Mouse (Mus musculus) neural tube, embryonic 11.5 days (tissue): ENCODE measurements around the gene Krtap12-1. TPM values are rescaled to one million over a fixed set of nuclear protein-coding genes. Genes with fewer than 3 reads are reported as not detected.
"Not testable (repeated sequence)": the region's sequence is repeated elsewhere in the genome, so short reads cannot be mapped to it uniquely, and the experiment has no call there.

Experiments used
- ATAC-seq: fragments of 200-750 bp; cut with Nextera tagmentation; 2 replicates; pipeline ENCODE4 v1.8.0; 2017; ENCODE audit warnings: moderate number of reproducible peaks, mild to moderate bottlenecking, moderate TSS enrichment, moderate library complexity; ENCODE audit not compliant: insufficient read depth, low FRiP score, low TSS enrichment
- DNase-seq: peaks from one replicate; pipeline ENCODE4 v3.0.0-alpha.2; 2015; ENCODE audit warnings: low spot score
- H3K27ac ChIP-seq: fragments of 300-500 bp; sonication (generic); 2 replicates; pipeline ENCODE4 v1.5.1; 2014; ENCODE audit warnings: low read depth, mild to moderate bottlenecking, low read length
- H3K27me3 ChIP-seq: fragments of 300-500 bp; sonication (generic); 2 replicates; pipeline ENCODE4 v1.6.1; 2014; ENCODE audit warnings: mild to moderate bottlenecking, low read length, mixed read lengths; ENCODE audit not compliant: control insufficient read depth, insufficient read depth
- H3K36me3 ChIP-seq: fragments of 300-500 bp; sonication (generic); 2 replicates; pipeline ENCODE4 v1.6.1; 2014; ENCODE audit warnings: mild to moderate bottlenecking, low read length, moderate library complexity, mixed read lengths; ENCODE audit not compliant: control insufficient read depth, insufficient read depth
- H3K4me1 ChIP-seq: fragments of 300-500 bp; sonication (generic); 2 replicates; pipeline ENCODE4 v1.6.1; 2014; ENCODE audit warnings: low read length, mixed read lengths; ENCODE audit not compliant: control insufficient read depth, insufficient read depth
- H3K4me2 ChIP-seq: fragments of 300-500 bp; sonication (generic); 2 replicates; pipeline ENCODE4 v1.6.1; 2014; ENCODE audit warnings: low read depth, mild to moderate bottlenecking, moderate library complexity
- H3K4me3 ChIP-seq: fragments of 300-500 bp; sonication (generic); 2 replicates; pipeline ENCODE4 v1.5.1; 2014; ENCODE audit warnings: low read depth, low read length
- H3K9ac ChIP-seq: fragments of 300-500 bp; sonication (generic); 2 replicates; pipeline ENCODE4 v1.6.1; 2014; ENCODE audit warnings: mild to moderate bottlenecking, low read length
- H3K9me3 ChIP-seq: fragments of 300-500 bp; sonication (generic); 2 replicates; pipeline ENCODE4 v1.6.1; 2016; ENCODE audit warnings: low read length; ENCODE audit not compliant: control insufficient read depth
- WGBS: fragments of 180-500 bp; shearing (Covaris S2); extraction: QIAGEN DNeasy Blood & Tissue Kit; methylation state at CpG from one replicate; pipeline ENCODE4 v1.1.7; 2014; 5-methylcytosine and 5-hydroxymethylcytosine counted together
- polyA plus RNA-seq: library from polyadenylated mRNA; unstranded; fragments of >200 nt; fragmentation: Nextera tagmentation; extraction: Ambion mirVana; gene quantifications from 2 replicates; pipeline ENCODE4 v1.2.1, GENCODE M21; 2014

Gene Krtap12-1
- polyA plus RNA-seq, 1 experiment from 2014 or later: not detected

DNA sequence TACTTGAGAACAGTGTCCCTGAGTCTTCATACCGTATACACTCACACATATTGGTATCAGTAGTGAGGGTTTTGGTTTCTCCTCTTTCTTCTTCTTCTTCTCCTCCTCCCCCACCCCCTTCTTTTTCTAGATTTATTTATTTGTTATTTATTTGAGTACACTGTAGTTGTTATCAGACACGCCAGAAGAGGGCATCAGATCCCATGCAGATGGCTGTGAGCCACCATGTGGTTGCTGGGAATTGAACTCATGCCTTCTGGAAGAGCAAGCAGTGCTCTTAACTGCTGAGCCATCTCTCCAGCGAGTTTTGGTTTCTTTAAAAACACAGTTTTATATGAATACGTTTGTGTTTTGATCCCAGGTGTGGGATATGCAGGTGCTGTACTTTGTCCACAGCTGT is 7.9 kb downstream of the Krtap12-1 start:
- H3K4me1 ChIP-seq: no peaks in the 10 kb centered on the region
- no peak overlapping the region for H3K4me2 ChIP-seq
- H3K27ac ChIP-seq: no peak overlapping the region
- H3K36me3 ChIP-seq: no peaks in the 10 kb centered on the region
- WGBS: 59% methylated on average over 4 of the region's 4 CpGs
- no peak overlapping the region for H3K4me3 ChIP-seq
- H3K9ac ChIP-seq: no peak overlapping the region
- DNase-seq: no peak
- no peak for ATAC-seq
- H3K9me3 ChIP-seq: no peaks in the 10 kb centered on the region
- H3K27me3 ChIP-seq: no peaks in the 10 kb centered on the region

DNA sequence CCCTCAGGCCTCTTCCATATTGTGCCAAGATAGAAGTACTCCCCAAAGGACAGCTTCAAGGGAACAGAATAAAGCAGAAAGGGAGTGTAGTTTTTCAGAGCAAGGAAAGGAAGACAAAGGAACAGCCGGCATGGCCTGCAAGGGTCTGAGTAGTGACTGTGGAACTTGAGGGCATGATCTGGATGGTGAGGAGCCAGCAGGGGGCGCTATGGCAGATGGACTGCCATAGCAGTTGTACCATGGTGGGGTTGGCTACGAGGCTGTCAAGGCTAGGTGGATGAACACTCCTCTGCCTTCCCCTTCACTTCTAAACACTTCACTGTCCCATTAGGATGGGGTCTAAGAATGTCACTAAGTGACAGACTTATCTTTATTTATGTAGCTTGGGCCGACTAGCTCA is 8.8 kb downstream of the Krtap12-1 start:
- ATAC-seq: no peak
- H3K27me3 ChIP-seq: no peaks in the 10 kb centered on the region
- H3K27ac ChIP-seq: no peak overlapping the region
- H3K9ac ChIP-seq: no peak overlapping the region
- no peaks in the 10 kb centered on the region for H3K36me3 ChIP-seq
- no peaks in the 10 kb centered on the region for H3K4me1 ChIP-seq
- no peaks in the 10 kb centered on the region for H3K9me3 ChIP-seq
- 56% methylated on average over 4 of the region's 4 CpGs for WGBS
- no peak overlapping the region for H3K4me2 ChIP-seq
- DNase-seq: no peak
- H3K4me3 ChIP-seq: no peak overlapping the region

DNA sequence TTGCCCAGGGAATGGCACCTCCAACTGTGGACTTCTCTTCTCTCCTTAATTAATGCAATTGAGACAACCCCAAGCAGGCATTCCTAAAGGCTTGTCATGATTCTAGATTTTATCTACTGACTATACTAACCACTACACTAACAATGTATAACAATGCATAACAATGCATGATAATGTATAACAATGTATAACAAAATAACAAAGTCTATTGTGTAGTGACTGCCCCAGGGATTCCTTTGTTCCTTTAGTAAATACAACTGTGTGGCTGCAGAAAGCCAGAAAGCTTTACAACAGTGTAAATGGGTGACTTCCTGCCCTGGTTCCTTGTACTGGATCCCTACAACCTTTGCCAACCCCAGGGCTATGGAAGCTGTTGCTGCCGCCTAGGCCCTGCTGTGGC is 15.5 kb downstream of the Krtap12-1 start:
- no peak overlapping the region for H3K4me2 ChIP-seq
- no peak overlapping the region for H3K4me3 ChIP-seq
- no peak for ATAC-seq
- H3K36me3 ChIP-seq: no peaks in the 10 kb centered on the region
- H3K4me1 ChIP-seq: no peaks in the 10 kb centered on the region
- no peak for DNase-seq
- H3K9ac ChIP-seq: no peak overlapping the region
- no peaks in the 10 kb centered on the region for H3K27me3 ChIP-seq
- no peak overlapping the region for H3K27ac ChIP-seq
- 86% methylated on average over 1 of the region's 1 CpGs for WGBS
- no peaks in the 10 kb centered on the region for H3K9me3 ChIP-seq

DNA sequence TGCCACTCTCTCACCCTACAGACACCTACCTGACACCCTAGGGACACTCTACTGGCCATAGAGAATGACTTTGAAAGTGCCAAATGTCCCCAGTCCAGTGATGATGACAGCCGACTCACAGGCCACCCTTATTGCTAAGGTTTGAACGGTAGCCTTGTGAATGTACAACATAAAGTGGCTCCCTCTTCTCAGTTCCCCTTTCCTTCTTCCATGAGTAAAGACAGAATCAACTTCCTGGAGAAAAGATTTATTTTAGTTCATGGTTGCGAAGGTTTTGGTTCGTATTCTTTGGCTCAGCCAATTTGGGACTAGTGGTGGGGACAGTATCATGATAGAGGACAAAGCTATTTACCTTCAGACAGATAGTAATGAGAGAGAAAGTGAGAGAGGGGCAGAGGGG is 18.5 kb downstream of the Krtap12-1 start:
- no peak overlapping the region for H3K4me2 ChIP-seq
- H3K27me3 ChIP-seq: no peaks in the 10 kb centered on the region
- no peak for DNase-seq
- WGBS: 87% methylated on average over 4 of the region's 4 CpGs
- H3K36me3 ChIP-seq: no peaks in the 10 kb centered on the region
- H3K9ac ChIP-seq: no peak overlapping the region
- no peak overlapping the region for H3K27ac ChIP-seq
- H3K9me3 ChIP-seq: no peaks in the 10 kb centered on the region
- no peak overlapping the region for H3K4me3 ChIP-seq
- H3K4me1 ChIP-seq: no peaks in the 10 kb centered on the region
- no peak for ATAC-seq

DNA sequence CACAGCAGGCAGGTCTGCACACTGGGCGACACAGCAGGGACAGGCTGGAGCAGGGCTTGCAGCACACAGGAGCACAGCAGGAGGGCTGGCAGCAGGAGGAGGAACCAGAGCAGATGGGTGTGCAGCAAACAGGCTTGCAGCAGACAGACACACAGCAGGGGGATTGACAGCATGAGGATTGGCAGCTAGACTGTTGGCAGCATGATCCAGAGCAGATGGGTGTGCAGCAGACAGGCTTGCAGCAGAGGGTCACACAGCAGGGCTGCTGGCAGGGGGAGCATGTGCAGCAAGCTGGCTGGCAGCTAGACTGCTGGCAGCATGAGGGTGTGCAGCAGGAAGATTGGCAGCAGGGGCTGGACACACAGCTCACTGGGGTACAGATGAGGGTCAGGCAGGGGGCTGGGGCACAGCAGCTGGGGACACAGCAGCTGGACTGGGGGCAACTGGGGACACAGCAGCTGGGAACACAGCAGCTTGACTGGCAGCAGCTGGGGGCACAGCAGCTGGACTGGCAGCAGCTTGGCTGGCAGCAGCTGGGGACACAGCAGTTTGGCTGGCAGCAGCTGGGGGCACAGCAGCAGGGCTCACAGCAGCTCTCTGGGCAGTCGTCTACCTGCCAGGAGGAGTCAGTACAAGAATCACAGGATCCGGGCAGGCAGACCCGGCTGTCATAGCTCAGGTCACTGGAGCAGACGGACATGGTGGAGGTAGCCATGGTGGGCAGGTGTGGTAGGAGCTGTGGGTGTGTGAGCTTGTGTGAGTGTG is 21.7 kb downstream of the Krtap12-1 start, which contains the start of gene Gm18596:
TSS of gene Gm18596 (minus strand) at position 715 of the 765 bp plus-strand sequence.
- H3K27ac ChIP-seq: not testable (repeated sequence)
- WGBS: 62% methylated on average over 4 of the region's 5 CpGs

DNA sequence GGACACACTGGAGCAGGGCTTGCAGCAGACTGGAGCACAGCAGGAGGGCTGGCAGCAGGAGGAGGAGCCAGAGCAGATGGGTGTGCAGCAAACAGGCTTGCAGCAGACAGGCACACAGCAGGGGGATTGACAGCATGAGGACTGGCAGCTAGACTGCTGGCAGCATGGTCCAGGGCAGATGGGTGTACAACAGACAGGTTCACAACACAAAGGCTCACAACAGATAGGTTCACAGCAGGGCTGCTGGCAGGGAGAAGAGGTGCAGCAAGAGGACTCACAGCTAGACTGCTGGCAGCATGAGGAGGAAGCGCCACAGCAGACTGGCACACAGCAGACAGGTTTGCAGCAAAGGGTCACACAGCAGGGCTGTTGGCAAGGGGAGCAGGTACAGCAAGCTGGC is 30.3 kb downstream of the Krtap12-1 start:
- not testable (repeated sequence) for H3K36me3 ChIP-seq, H3K4me2 ChIP-seq, H3K4me1 ChIP-seq, H3K4me3 ChIP-seq, H3K27ac ChIP-seq, H3K9ac ChIP-seq, ATAC-seq, H3K27me3 ChIP-seq, DNase-seq, H3K9me3 ChIP-seq
- 79% methylated on average over 1 of the region's 1 CpGs for WGBS

More for the DNA sequence above, 21.7 kb downstream of the Krtap12-1 start, which contains the start of gene Gm18596:
- not testable (repeated sequence) for H3K4me3 ChIP-seq, ATAC-seq, H3K27me3 ChIP-seq, H3K9ac ChIP-seq, H3K4me2 ChIP-seq, H3K4me1 ChIP-seq, H3K36me3 ChIP-seq, H3K9me3 ChIP-seq, DNase-seq

DNA sequence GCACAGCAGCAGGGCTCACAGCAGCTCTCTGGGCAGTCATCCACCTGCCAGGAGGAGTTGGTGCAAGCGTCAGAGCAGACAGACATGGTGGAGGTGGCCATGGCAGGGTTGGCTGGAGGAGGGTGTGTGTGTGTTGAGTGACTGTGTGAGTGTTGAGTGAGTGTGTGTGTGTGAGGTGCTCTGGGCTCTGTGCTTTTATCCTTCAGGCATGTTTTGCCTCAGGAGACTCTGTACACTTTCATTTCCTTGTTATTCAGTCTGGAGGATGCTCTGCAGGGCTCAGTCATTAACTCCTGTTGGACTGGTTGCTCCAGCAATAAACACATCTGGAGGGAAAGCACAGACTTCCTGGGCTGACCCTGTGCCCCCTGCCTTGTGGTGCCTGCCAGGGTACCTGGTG is 30.9 kb downstream of the Krtap12-1 start, which contains the start of gene Gm9736:
TSS of gene Gm9736 (minus strand) at position 101 of the 400 bp plus-strand sequence.
- H3K4me2 ChIP-seq, H3K9me3 ChIP-seq, H3K27me3 ChIP-seq, ATAC-seq, H3K4me3 ChIP-seq, H3K36me3 ChIP-seq, H3K9ac ChIP-seq, DNase-seq, H3K27ac ChIP-seq, H3K4me1 ChIP-seq: not testable (repeated sequence)
- WGBS: 75% methylated on average over 1 of the region's 1 CpGs

DNA sequence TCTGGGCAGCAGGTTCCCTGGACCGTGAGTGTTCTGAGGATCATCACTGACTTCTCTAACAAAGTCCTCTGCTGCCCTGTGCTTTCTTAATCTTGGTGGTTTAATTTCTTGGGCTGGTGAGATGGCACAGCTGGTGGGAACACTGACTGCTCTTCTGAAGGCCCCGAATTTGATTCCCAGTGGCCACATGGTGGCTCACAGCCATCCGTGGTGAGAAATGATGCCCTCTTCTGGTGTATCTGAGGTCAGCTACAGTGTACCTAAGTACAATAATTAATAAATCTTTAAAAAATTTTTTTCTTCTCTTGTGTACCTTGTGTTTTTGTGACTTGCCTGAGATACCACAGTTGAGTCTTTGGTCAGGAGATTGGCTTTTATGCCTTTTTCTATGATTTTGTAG is 31.9 kb downstream of the Krtap12-1 start:
- not testable (repeated sequence) for DNase-seq, H3K4me1 ChIP-seq, H3K36me3 ChIP-seq, H3K9ac ChIP-seq, H3K4me2 ChIP-seq, H3K4me3 ChIP-seq, H3K27me3 ChIP-seq, H3K9me3 ChIP-seq, ATAC-seq, H3K27ac ChIP-seq
- WGBS: 53% methylated on average over 3 of the region's 3 CpGs

DNA sequence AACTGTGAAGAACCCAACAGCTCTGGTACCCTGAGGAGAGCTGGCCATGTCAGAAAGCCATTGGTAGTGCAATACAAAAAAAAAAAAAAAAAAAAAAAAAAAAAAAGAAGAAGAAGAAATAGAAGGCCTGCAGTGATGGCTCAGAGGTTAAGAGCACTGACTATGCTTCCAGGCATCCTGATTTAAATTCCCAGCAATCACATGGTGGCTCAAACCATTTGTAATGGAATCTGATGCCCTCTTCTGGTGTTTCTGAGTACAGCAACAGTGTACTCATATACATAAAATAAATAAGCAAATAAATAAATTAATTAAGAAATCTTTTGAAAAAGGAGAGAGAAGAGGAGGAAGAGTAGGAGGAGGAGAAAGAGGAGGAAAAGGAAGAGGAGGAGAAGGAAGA is 33.0 kb downstream of the Krtap12-1 start:
- H3K36me3 ChIP-seq: no peaks in the 10 kb centered on the region
- no peaks in the 10 kb centered on the region for H3K27me3 ChIP-seq
- no peak overlapping the region for H3K4me3 ChIP-seq
- H3K4me2 ChIP-seq: no peak overlapping the region
- H3K9me3 ChIP-seq: no peaks in the 10 kb centered on the region
- ATAC-seq (no peak), DNase-seq (no peak)
- no peak overlapping the region for H3K27ac ChIP-seq
- H3K4me1 ChIP-seq: no peaks in the 10 kb centered on the region
- H3K9ac ChIP-seq: no peak overlapping the region
